Mouse (Mus musculus) kidney, adult 18-20 months (tissue): ENCODE data around the gene Adam8.

Experiments
- DNase-seq: peaks from one replicate; pipeline ENCODE4 v3.0.0; 2021

Adam8 gene

GRCm38 (mm10) chr7:139992406-139992805, at the start of gene Adam8:
Adam8 (minus strand) TSS chr7:139992562.
- DNase-seq = peak; percentile 12

DNA sequence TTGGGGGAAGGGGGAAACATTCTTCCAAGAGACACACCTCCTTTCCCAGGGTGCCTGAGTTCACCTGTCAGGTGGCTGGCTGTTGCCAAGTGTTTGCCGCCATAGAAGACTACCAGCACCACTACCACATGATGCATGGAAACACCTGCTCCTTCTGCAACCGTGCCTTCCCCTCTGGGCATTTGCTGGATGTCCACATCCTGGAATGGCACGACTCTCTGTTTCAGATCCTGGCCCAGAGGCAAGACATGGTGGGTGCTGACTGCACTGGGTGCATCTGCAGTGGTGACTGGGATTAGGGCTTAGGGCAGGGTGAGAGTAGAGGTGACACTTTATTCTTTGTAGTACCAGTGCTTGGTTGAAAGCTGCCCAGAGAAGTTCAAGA, 44.8 kb upstream of the Adam8 start:
- no peak for DNase-seq

- DNase-seq = peak; percentile 98
Observed at GRCm38 (mm10) chr7:140036281-140037170, 44.2 kb upstream of the Adam8 start, which contains the start of the genes Zfp511 and Tubgcp2. Zfp511 (plus strand) TSS chr7:140036391. Tubgcp2 (minus strand) TSS chr7:140036669.

DNA sequence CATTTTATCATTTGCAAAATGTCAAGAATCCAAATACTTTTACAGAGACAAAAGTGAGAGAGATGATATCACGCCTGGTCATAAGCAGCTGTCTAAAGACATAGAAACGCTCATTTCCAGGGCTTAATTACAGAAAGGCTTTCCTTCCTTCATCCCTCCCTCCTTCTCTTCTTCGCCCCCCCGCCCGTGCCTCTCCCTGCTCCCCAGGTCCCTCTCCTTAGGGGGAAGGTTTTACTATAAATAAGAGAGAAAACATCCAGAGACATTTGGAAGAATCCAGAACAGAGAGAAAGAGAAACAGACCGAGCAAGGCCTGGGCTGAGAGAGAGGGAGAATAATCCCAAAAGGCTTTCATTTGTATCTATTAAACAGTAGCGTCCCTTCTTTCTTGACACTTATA, 43.1 kb upstream of the Adam8 start:
- DNase-seq = no peak

GRCm38 (mm10) chr7:140033386-140033785, 41.0 kb upstream of the Adam8 start:
- no peak for DNase-seq

DNA sequence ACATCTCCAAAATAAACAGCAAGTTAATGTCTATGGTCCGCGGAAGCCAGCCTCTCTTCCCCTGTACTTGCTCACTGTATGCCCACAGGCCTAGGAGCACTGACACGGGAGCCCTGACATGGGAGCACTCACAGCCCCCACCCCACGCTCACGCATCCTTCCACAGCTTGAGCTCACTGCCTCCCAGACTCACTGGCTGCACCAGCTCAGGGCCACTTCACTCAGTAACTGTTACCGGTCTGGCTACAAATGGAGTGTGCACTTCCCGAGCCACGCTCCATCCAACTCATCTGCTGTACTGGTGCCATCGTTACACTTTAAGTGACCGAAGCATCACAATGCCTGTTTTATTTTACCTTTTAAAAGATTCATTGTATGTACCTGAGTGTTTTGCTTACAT, 40.0 kb upstream of the Adam8 start:
- no peak for DNase-seq

GRCm38 (mm10) chr7:140031771-140032170, 39.4 kb upstream of the Adam8 start:
- DNase-seq = no peak

GRCm38 (mm10) chr7:140011336-140011735, 19.0 kb upstream of the Adam8 start:
- no peak for DNase-seq

DNA sequence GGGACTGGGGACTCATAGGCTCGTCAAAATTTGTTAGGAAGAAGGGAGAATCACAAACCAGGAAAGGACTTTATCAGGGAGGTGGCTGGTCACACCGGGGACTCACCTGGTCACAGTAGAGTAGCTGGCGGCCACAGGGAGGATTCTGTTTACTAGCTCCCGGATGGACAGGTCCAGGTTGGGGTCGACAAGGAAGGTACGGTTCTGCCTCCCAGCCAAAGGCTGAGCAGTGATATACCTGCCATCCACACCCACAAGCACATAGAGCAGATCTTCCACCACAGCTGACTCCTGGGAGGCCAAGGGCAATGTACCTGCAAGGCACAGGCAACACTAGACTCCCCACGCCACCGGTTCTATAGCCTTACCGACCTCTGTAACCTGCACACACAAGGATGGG, 15.4 kb upstream of the Adam8 start:
- no peak for DNase-seq

GRCm38 (mm10) chr7:140006861-140007611, 14.7 kb upstream of the Adam8 start:
- no peak for DNase-seq

DNA sequence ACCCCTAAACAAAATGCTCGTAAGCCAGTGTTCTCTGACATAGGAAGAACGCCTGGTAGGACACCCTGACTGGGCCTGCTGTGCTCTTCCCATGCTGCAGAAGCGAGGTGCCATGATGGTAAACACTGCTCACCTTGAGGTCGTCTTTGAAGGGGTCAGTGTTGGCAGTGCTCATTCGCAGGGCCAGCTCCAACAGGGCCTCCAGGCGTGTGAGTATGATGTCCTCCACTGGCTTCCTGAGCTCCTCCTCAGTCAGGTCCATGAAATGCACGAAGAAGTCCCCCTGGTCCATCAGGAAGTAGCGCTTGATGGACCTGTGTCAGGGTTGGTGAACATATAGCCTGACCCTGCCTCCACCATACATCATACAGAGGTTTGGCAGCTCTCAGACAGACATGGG, 12.3 kb upstream of the Adam8 start:
- DNase-seq = no peak

DNA sequence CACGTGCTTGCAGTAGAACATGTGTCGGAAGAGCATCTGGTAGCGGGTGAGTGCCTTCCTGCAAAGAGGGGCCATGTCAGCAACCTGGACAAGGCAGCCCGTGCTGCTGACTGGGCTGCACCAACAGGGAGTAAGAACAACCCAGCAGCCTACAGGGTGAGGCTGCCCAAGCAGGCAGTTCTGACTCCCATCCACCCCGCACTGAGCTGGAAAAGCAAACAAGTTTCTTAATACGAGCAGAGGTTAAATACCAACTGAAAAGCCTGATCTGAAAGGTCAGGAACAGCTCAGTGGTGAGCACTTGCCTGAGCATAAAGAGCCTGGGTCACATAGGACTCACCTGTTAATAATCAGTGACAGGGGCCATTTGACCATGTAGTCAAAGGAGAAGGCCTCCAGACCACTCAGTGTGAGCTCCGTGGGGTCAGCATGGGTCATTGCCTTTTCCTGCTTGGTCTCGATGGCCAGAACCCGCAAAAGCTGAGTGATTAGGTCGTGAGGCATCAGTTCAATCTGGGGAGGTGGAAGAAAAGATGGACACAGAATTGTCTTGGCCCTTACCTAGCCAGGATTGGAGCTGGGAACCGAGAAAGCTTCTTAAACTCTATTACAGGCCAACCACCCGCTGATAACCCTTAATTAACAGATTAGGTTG, 8.9 kb upstream of the Adam8 start:
- no peak for DNase-seq

GRCm38 (mm10) chr7:139998691-139999350, 6.5 kb upstream of the Adam8 start:
- no peak for DNase-seq

GRCm38 (mm10) chr7:139994676-139995075, 2.3 kb upstream of the Adam8 start:
- DNase-seq = peak; percentile 56

DNA sequence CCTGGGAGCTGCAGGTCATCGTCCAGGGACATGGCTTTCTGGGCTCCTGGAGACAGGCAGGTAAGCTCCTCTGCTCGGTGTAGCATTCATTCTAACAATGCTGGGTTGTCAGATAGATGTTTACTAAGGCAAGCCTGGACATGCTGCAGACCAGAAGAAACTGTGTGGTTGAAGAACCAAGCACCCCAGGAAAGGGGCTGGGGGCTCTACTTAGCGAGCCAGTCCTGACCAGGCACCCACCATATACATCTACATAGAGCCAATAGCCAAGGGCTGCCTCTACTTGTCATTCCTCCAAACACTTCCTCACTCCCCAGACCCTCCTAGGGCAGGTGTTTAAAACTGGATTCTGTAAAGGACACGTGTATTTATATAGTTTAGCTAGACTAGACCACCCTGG, 1.8 kb upstream of the Adam8 start:
- DNase-seq = no peak

DNA sequence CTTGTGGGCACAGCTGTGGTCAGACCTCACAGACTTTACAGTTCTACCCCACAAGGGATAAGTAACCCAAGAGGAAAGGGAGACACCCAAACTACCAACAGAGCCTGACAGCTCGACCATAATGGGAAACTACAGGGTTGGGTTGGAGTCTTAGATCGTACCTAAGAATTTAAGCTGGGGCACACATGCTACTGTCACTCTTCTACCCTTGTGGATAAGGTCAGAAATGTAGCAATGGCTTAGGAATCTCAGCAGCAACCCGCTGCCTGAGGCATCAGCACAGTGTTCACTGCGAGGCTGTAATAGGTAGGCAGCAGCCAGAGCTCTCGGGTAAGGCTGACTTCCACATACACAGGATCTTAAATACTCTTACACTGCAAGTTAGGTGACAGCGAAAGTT, 1.2 kb upstream of the Adam8 start:
- DNase-seq = no peak

- no peak for DNase-seq
Observed at GRCm38 (mm10) chr7:139990864-139991394, 1.4 kb downstream of the Adam8 start.

- DNase-seq = no peak
Observed at GRCm38 (mm10) chr7:139988272-139988671, 4.1 kb downstream of the Adam8 start.

- DNase-seq = no peak
Observed at GRCm38 (mm10) chr7:139984505-139984904, 7.9 kb downstream of the Adam8 start.

DNA sequence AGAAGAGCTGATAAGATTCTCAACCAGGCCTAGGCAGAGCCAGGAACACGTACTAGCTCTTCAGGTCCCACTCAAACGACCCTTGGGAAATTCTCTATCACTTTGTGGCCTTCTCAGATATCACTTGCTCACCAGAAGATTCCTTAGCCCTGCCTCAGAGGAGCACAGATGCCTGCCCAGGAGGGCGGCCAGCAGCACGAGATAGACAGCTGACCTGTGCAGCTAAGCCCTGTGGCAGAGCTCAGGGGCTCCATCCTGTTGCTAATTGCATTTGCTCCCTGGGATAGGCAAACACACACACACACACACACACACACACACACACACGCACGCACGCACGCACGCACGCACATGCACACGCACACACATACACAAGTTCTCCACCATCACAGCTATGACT, 10.3 kb downstream of the Adam8 start:
- DNase-seq = no peak

GRCm38 (mm10) chr7:139980778-139981177, 11.6 kb downstream of the Adam8 start:
- no peak for DNase-seq

- DNase-seq = peak; percentile 6
Observed at GRCm38 (mm10) chr7:139979011-139979719, 13.2 kb downstream of the Adam8 start.
